Mouse (Mus musculus) CH12.LX (cell line): ENCODE measurements at regions not wholly inside any gene's neighbourhood (a gene's known extent, or its start where the extent isn't known, plus 50 kb on each side); places are given as distances from the start of the nearest gene placed in this dataset.

Experiments used
- CTCF ChIP-seq, 2 experiments: IDR thresholded peaks in 1 of 2; conservative IDR thresholded peaks in 1 of 2; 2 replicates each; pipeline ENCODE4 v1.5.1; 2011 to 2012; ENCODE audit warnings: low read depth in 2 of 2, low read length in 2 of 2, improper control_type of control experiment in 1 of 2, inconsistent platforms in 1 of 2, mild to moderate bottlenecking in 1 of 2, moderate library complexity in 1 of 2
- EP300 ChIP-seq: IDR thresholded peaks from 2 replicates; pipeline ENCODE4 v1.6.1; 2011; ENCODE audit warnings: low read length, improper control_type of control experiment
- IRF4 ChIP-seq: IDR thresholded peaks from 2 replicates; pipeline ENCODE4 v1.6.1; 2014; ENCODE audit warnings: low read depth, mild to moderate bottlenecking, inconsistent platforms, low read length, improper control_type of control experiment
- MEF2A ChIP-seq: IDR thresholded peaks from 2 replicates; pipeline ENCODE4 v1.6.1; 2014; ENCODE audit warnings: low read depth, mild to moderate bottlenecking, inconsistent platforms, low read length, improper control_type of control experiment, borderline replicate concordance
- MYC ChIP-seq: IDR thresholded peaks from 2 replicates; pipeline ENCODE4 v1.6.1; 2011; ENCODE audit warnings: low read depth, mild to moderate bottlenecking, improper control_type of control experiment, low read length
- PAX5 ChIP-seq: IDR thresholded peaks from 2 replicates; pipeline ENCODE4 v1.6.1; 2012; ENCODE audit warnings: low read length, inconsistent platforms, mixed read lengths
- SIN3A ChIP-seq: IDR thresholded peaks from 2 replicates; pipeline ENCODE4 v1.6.1; 2012; ENCODE audit warnings: low read length, improper control_type of control experiment, inconsistent platforms
- TBP ChIP-seq: conservative IDR thresholded peaks from 2 replicates; pipeline ENCODE4 v1.6.1; 2011; ENCODE audit warnings: low read depth, low read length, improper control_type of control experiment
- USF2 ChIP-seq: conservative IDR thresholded peaks from 2 replicates; pipeline ENCODE4 v1.6.1; 2011; ENCODE audit warnings: low read depth, low read length, improper control_type of control experiment
- ZC3H11A ChIP-seq: IDR thresholded peaks from 2 replicates; pipeline ENCODE4 v1.6.1; 2012; ENCODE audit warnings: low read depth, mild to moderate bottlenecking, inconsistent platforms, low read length, improper control_type of control experiment

- peak in 1 of 2 experiments; percentile 2; a peak in 1 of 4 replicates for TF ChIP-seq CTCF (conservative IDR thresholded peaks at IDR 0.05 in 1 of 2, IDR thresholded peaks at IDR 0.05 in 1 of 2; ENCODE audit: low read depth in 2 of 2, low read length in 2 of 2)
- TF ChIP-seq IRF4 = no peak
- TF ChIP-seq USF2 = no peak
- TF ChIP-seq EP300 = peak; percentile 54
- TF ChIP-seq MYC = no peak
- no peak for TF ChIP-seq PAX5
- 0 out of 2 replicates have a peak, but pooled peaks have one; percentile 11 for TF ChIP-seq MEF2A
- TF ChIP-seq SIN3A = no peak
- no peak for TF ChIP-seq TBP
- TF ChIP-seq ZC3H11A = no peak
Observed at GRCm38 (mm10) chr7:72462978-72463377, 156.6 kb upstream of the Mctp2 start.
